Mouse (Mus musculus) kidney, embryonic 16.5 days (tissue): ENCODE results near the gene Thumpd3. TPM values are rescaled to one million over a fixed set of nuclear protein-coding genes. Genes with fewer than 3 reads are reported as not detected.

Source experiments
- ATAC-seq: fragments of 200-750 bp; cut with Nextera tagmentation; 2 replicates; pipeline ENCODE4 v1.8.0; 2017; ENCODE audit warnings: moderate TSS enrichment; ENCODE audit not compliant: low FRiP score, low TSS enrichment
- H3K27ac ChIP-seq: fragments of 300-500 bp; sonication (generic); 2 replicates; pipeline ENCODE4 v1.5.1; 2014; ENCODE audit warnings: low read length
- H3K27me3 ChIP-seq: fragments of 300-500 bp; sonication (generic); 2 replicates; pipeline ENCODE4 v1.6.1; 2014; ENCODE audit warnings: low read length, control low read depth, mixed read lengths; ENCODE audit not compliant: insufficient read depth
- H3K36me3 ChIP-seq: fragments of 300-500 bp; sonication (generic); 2 replicates; pipeline ENCODE4 v1.6.1; 2014; ENCODE audit warnings: low read length, control low read depth, mixed read lengths; ENCODE audit not compliant: insufficient read depth
- H3K4me1 ChIP-seq: fragments of 300-500 bp; sonication (generic); 2 replicates; pipeline ENCODE4 v1.6.1; 2014; ENCODE audit warnings: low read length, control low read depth, mixed read lengths; ENCODE audit not compliant: insufficient read depth
- H3K4me2 ChIP-seq: fragments of 300-500 bp; sonication (generic); replicated peaks from 2 replicates; pipeline ENCODE4 v1.6.1; 2014; ENCODE audit warnings: low read depth, low read length
- H3K4me3 ChIP-seq: fragments of 300-500 bp; sonication (generic); 2 replicates; pipeline ENCODE4 v1.5.1; 2014; ENCODE audit warnings: mild to moderate bottlenecking, low read length
- H3K9ac ChIP-seq: fragments of 300-500 bp; sonication (generic); replicated peaks from 2 replicates; pipeline ENCODE4 v1.6.1; 2014; ENCODE audit warnings: low read length
- H3K9me3 ChIP-seq: fragments of 300-500 bp; sonication (generic); 2 replicates; pipeline ENCODE4 v1.6.1; 2016; ENCODE audit warnings: low read length, control low read depth
- WGBS: fragments of 180-500 bp; shearing (Covaris S2); extraction: QIAGEN DNeasy Blood & Tissue Kit; methylation state at CpG from one replicate; pipeline ENCODE4 v1.1.7; 2014; 5-methylcytosine and 5-hydroxymethylcytosine counted together
- polyA plus RNA-seq: library from polyadenylated mRNA; unstranded; fragments of >200 nt; fragmentation: Nextera tagmentation; extraction: Ambion mirVana; gene quantifications from 2 replicates; pipeline ENCODE4 v1.2.1, GENCODE M21; 2015

Gene Thumpd3
- polyA plus RNA-seq, 1 experiment from 2014 or later: 50.9 TPM

DNA sequence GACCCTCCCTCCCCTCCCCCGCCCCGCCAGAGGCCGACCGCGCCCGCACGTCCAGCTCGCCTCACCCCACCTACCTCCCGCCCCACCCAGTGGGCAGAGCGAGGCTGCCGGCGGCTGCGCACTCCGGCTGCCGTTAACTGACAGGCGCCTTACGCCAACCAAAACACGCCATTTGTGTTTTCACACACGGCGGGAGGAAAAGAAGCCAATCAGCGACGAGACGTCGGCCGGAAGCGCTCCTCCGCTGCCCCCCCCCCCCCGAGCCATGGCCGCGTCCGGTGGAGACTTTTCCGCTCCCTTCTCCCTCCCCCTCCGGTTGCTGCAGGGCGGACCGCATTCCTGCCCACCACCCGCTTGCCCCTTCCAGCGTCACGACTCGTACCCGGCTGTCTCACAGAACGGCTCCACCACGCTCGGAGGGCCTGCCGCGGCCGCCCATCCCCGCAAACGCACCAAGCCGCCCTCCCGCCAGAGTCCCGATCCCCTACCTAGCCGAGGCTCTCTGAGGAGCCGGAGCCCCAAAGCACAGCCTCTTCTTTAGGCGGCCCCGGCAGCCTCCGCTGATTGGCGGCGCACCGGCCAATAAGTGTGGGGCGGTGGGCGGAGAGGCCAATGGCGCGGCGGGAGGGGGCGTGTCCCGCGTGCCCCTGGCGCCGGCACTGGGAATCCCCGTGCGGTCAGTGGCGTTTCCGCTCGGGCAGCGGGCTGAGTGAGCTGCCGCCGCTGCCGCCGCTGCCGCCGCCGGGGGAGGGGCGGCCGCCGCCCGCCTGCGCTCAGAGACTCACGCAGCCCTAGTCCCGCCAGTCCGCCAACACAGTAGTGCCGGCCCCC is 30.9 kb downstream of the Thumpd3 start, which contains the start of gene Setd5:
Gene Setd5 (plus strand): TSS at position 680 of the 831 bp plus-strand sequence.
- ATAC-seq: peak; percentile 95
- under 1% methylated on average over 65 of the region's 91 CpGs for WGBS
- H3K9ac ChIP-seq: peak within 1 kb of the TSS; percentile 98
- no peaks in the 10 kb centered on the region for H3K9me3 ChIP-seq
- H3K4me2 ChIP-seq: peak within 1 kb of the TSS; percentile 90
- H3K4me1 ChIP-seq: peaks cover 40% of the 10 kb centered on the region
- peak within 1 kb of the TSS; percentile 100 for H3K27ac ChIP-seq
- no peaks in the 10 kb centered on the region for H3K27me3 ChIP-seq
- peak within 1 kb of the TSS; percentile 83 for H3K4me3 ChIP-seq
- H3K36me3 ChIP-seq: no peaks in the 10 kb centered on the region

DNA sequence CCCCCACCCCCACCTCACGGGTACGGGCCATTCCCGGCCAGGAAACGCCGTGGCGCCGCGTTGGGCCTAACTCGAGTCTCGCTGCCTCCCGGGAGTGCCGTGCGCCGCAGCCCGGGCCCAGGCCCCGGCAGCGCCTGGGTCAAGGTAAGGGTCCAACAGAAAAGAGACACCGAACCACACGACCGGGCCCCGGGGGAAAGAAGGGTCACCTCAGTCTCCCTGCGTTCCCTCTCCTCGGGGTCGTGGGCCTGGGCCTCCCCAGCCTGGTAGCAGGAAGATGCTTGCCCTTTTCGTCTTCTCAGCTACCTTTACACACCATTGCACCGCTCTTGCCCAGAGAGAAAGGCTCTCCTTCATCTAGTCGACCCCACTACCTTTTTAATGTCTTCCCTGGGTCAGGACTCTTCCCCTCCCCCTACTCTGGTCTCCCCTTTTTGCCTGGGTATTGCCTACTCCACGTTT is 31.6 kb downstream of the Thumpd3 start:
- Histone ChIP-seq H3K36me3 (no peaks in the 10 kb centered on the region), H3K4me3 (peak overlapping the region; percentile 83), H3K27me3 (no peaks in the 10 kb centered on the region), H3K9me3 (no peaks in the 10 kb centered on the region), H3K4me2 (peak overlapping the region; percentile 90), H3K9ac (peak overlapping the region; percentile 98), H3K27ac (peak overlapping the region; percentile 100), H3K4me1 (peaks cover 47% of the 10 kb centered on the region)
- no peak for ATAC-seq
- WGBS: 0% methylated on average over 23 of the region's 28 CpGs

DNA sequence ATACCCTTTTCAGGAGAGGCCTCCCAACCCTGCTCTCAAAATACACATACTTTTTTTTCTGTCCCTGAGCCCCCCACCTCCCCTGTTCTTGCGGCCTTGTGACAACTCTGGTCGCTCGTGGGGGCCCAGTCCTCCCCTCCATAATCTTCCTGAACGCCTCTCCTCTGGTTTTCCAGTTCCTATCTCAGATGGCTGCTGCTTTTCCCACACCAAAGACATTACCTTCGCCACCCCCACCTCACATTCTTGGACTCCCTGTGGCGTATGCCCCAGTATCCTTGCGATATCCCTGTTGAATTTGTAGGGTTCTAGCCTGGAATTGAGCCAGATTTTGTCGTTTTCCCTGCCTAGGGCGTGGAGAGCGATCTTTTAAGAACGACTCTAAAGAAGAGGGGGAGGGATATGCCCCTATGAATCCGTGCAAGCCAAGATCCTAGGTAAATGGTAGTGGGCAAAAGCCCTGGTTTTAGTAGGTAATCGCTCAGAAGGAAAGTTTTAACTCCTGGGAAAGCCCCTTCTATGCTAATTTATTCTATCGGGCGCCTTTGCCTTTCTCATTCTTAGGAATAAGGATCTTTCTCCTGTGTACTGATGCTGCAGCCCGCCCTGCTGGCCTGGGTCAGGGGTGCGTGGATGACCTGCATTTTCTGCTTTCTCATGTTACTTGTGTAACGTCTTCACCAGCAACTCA is 32.2 kb downstream of the Thumpd3 start:
- Histone ChIP-seq H3K36me3 (no peaks in the 10 kb centered on the region), H3K27me3 (no peaks in the 10 kb centered on the region), H3K4me1 (peaks cover 47% of the 10 kb centered on the region), H3K9me3 (no peaks in the 10 kb centered on the region), H3K27ac (peak overlapping the region; percentile 100), H3K4me2 (peak overlapping the region; percentile 90), H3K4me3 (peak overlapping the region; percentile 83), H3K9ac (peak overlapping the region; percentile 98)
- WGBS: 0% methylated on average over 18 of the region's 18 CpGs
- no peak for ATAC-seq

DNA sequence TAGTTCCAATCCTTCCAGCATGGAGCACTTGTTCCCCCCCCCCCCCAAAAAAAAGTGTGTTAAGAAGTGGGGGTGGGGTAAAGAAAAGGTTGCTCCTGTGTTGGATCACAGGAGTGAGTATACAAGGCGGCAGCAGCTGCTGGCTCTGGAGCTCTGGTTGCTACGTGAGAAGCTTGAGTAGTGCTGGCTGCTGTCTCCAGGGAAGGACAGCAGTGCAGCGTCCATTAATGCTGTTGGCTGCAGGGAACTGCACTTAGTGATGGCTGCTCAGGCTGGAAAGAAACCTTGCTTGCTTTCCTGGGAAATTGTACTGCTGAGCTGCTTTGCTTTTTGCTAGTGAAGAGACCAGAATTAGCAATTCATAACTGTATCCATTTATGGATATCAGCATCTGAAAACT is 33.5 kb downstream of the Thumpd3 start:
- 0% methylated on average over 3 of the region's 3 CpGs for WGBS
- H3K9me3 ChIP-seq: no peaks in the 10 kb centered on the region
- peak overlapping the region; percentile 58; the same call in 1 of the 2 replicates for H3K27ac ChIP-seq
- H3K4me1 ChIP-seq: peaks cover 38% of the 10 kb centered on the region
- peak overlapping the region; percentile 90 for H3K4me2 ChIP-seq
- peak overlapping the region; percentile 83 for H3K4me3 ChIP-seq
- H3K36me3 ChIP-seq: no peaks in the 10 kb centered on the region
- no peak for ATAC-seq
- no peaks in the 10 kb centered on the region for H3K27me3 ChIP-seq
- peak overlapping the region; percentile 66 for H3K9ac ChIP-seq

DNA sequence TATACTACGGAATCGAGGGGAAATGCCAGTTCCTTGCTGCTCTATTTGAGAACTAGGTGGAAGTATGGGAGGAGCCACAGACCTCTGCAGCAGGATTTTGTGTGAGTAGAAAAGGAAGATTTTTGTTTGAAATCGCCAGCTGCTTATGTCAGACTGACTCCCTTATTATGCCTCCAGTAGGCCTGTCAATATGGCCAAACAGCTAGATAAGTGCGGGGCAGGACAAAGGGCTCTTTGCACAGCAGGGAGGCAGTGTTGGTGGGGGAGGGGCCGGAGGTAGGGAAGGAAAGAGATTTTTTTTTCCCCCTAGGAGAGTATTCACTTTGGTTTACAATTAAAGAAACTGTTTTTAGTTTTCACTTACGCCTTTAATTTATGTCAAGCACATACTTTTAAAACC is 36.2 kb downstream of the Thumpd3 start:
- WGBS: 24% methylated on average over 6 of the region's 6 CpGs
- no peak overlapping the region; the same call in 1 of the 2 replicates for H3K9ac ChIP-seq
- peaks cover 27% of the 10 kb centered on the region for H3K4me1 ChIP-seq
- ATAC-seq: no peak
- no peak overlapping the region for H3K4me3 ChIP-seq
- H3K9me3 ChIP-seq: no peaks in the 10 kb centered on the region
- H3K36me3 ChIP-seq: no peaks in the 10 kb centered on the region
- H3K4me2 ChIP-seq: peak overlapping the region; percentile 19; the same call in 1 of the 2 replicates
- no peaks in the 10 kb centered on the region for H3K27me3 ChIP-seq
- 0 out of 2 replicates have a peak overlapping the region, but pooled peaks have one; percentile 43 for H3K27ac ChIP-seq

DNA sequence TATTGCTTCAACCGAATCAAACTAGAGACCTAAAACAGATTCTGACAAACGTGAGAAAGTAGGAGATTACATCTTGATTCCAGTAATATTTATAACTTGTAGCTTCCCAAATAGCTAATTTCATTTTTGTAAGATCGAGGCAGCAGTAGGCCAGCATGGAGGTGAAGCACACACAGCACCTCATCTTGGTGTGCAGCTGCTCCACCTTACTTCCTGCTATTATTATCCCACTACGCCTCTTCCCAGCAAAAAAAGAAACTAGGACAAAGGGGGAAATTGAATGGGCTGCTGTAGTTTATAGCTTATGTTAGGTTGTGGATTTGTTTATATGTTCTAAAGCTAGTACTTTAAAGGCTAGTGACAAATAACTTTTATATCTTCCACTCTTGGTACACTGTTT is 38.6 kb downstream of the Thumpd3 start:
- Histone ChIP-seq H3K9me3 (no peaks in the 10 kb centered on the region), H3K27me3 (no peaks in the 10 kb centered on the region), H3K36me3 (no peaks in the 10 kb centered on the region), H3K4me2 (no peak overlapping the region), H3K4me3 (no peak overlapping the region), H3K27ac (no peak overlapping the region), H3K9ac (no peak overlapping the region), H3K4me1 (peaks cover 20% of the 10 kb centered on the region)
- no peak for ATAC-seq
- WGBS: 59% methylated on average over 4 of the region's 4 CpGs

DNA sequence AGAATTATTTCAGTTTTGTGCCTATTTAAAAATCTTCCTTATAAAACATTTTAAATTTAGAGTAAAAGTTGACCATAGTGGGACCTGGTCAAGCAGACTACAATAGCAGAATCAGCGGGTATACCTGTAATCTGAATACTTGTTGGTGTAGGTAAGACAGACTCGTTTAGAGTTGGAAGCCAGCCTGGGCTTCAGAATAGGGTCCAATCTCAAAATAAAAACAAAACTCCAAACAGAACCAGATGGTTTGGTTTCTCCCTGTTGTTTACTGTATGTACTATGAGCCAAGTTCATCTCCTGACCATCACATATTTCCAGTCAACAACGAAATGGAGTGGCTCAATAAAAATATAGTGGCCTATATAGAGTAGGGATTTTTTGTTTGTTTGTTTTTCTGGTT is 47.2 kb downstream of the Thumpd3 start:
- Histone ChIP-seq H3K9me3 (no peaks in the 10 kb centered on the region), H3K27ac (no peak overlapping the region), H3K36me3 (no peaks in the 10 kb centered on the region), H3K4me3 (no peak overlapping the region), H3K27me3 (no peaks in the 10 kb centered on the region), H3K9ac (no peak overlapping the region), H3K4me2 (no peak overlapping the region), H3K4me1 (0 out of 2 replicates have a peak, but pooled peaks cover 3% of the 10 kb centered on the region)
- no peak for ATAC-seq
- WGBS: 81% methylated on average over 3 of the region's 3 CpGs

DNA sequence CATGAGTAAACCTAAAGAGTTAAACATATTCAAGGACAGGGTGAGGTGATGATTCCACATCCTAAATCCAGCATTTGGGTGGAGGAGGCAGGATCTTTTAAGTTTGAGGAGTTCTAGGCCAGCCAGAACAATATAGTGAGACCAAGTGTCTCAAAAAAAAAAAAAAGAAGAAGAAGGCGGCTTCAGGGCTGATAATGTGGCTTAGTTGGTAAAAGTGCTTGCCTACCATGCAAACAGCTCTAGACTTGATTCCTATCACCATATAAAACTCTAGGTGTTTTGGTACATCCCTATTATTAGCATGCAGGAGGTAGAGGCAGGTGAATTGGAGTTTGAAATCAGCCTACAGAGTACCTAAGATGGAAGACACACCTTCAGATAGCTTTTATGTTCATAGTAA is 49.5 kb downstream of the Thumpd3 start:
- no peak for ATAC-seq
- Histone ChIP-seq H3K27ac (no peak overlapping the region), H3K4me2 (no peak overlapping the region), H3K9ac (no peak overlapping the region), H3K4me1 (peaks cover 15% of the 10 kb centered on the region), H3K36me3 (no peaks in the 10 kb centered on the region), H3K9me3 (no peaks in the 10 kb centered on the region), H3K4me3 (no peak overlapping the region), H3K27me3 (no peaks in the 10 kb centered on the region)
- 100% methylated on average over 1 of the region's 1 CpGs for WGBS

DNA sequence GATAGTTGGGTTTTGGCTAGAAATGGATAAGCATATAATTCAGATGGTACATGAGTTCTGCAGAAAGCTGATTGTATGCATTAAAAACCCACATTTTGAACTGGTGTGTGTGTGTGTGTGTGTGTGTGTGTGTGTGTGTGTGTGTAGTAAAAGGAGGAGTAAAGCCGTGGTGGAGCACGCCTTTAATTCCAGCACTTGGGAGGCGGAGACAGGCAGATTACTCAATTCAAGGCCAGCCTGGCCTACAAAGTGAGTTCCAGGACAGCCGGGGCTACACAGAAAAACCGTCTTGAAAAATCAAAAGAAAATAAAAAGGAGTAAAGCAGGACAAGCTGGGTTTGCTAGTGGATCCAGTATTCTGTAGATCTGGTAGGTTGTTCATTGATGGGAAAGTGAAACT is 51.6 kb downstream of the Thumpd3 start:
- no peak overlapping the region for H3K4me3 ChIP-seq
- H3K27ac ChIP-seq: no peak overlapping the region; the same call in 1 of the 2 replicates
- ATAC-seq: no peak
- no peaks in the 10 kb centered on the region for H3K9me3 ChIP-seq
- no peak overlapping the region for H3K9ac ChIP-seq
- H3K36me3 ChIP-seq: no peaks in the 10 kb centered on the region
- 78% methylated on average over 5 of the region's 5 CpGs for WGBS
- H3K4me2 ChIP-seq: no peak overlapping the region
- H3K27me3 ChIP-seq: no peaks in the 10 kb centered on the region
- H3K4me1 ChIP-seq: peaks cover 19% of the 10 kb centered on the region
